Mouse (Mus musculus): ENCODE measurements around the gene Gpbp1l1.

The Gpbp1l1 gene

GRCm38 (mm10) chr4:116638821-116639220 lies 81.4 kb downstream of the Gpbp1l1 start:
- no peak for DNase-seq

GRCm38 (mm10) chr4:116642071-116642470 lies 84.6 kb downstream of the Gpbp1l1 start:
- no peak for DNase-seq

All from right cerebral cortex, postnatal 25 days (tissue).